Mouse (Mus musculus) midbrain, postnatal 0 days (tissue): ENCODE results near the gene Zbtb5. TPM values are rescaled to one million over a fixed set of nuclear protein-coding genes. Genes with fewer than 3 reads are reported as not detected.

Experiments
- ATAC-seq: fragments of 200-750 bp; cut with Nextera tagmentation; 2 replicates; pipeline ENCODE4 v1.8.0; 2017; ENCODE audit warnings: moderate number of reproducible peaks, mild to moderate bottlenecking, moderate TSS enrichment, moderate library complexity; ENCODE audit not compliant: low FRiP score
- DNase-seq: peaks from one replicate; pipeline ENCODE4 v3.0.0-alpha.2; 2015; ENCODE audit warnings: low spot score
- H3K27ac ChIP-seq: fragments of 300-500 bp; sonication (generic); 2 replicates; pipeline ENCODE4 v1.5.1; 2014; ENCODE audit warnings: low read depth, mild to moderate bottlenecking, low read length, mixed read lengths
- H3K27me3 ChIP-seq: fragments of 300-500 bp; sonication (generic); 2 replicates; pipeline ENCODE4 v1.6.1; 2014; ENCODE audit warnings: low read length, control low read depth, mixed read lengths; ENCODE audit not compliant: insufficient read depth
- H3K36me3 ChIP-seq: fragments of 300-500 bp; sonication (generic); 2 replicates; pipeline ENCODE4 v1.6.1; 2014; ENCODE audit warnings: low read length, control low read depth, mixed read lengths; ENCODE audit not compliant: insufficient read depth
- H3K4me1 ChIP-seq: fragments of 300-500 bp; sonication (generic); 2 replicates; pipeline ENCODE4 v1.6.1; 2014; ENCODE audit warnings: mild to moderate bottlenecking, control low read depth, antibody characterized with exemption, low read length, mixed read lengths; ENCODE audit not compliant: insufficient read depth
- H3K4me2 ChIP-seq: fragments of 300-500 bp; sonication (generic); 2 replicates; pipeline ENCODE4 v1.6.1; 2014; ENCODE audit warnings: low read depth, mild to moderate bottlenecking, low read length, mixed read lengths; ENCODE audit not compliant: poor library complexity, severe bottlenecking
- H3K4me3 ChIP-seq: fragments of 300-500 bp; sonication (generic); 2 replicates; pipeline ENCODE4 v1.5.1; 2014; ENCODE audit warnings: low read depth, mild to moderate bottlenecking, low read length, moderate library complexity
- H3K9ac ChIP-seq: fragments of 300-500 bp; sonication (generic); replicated peaks from 2 replicates; pipeline ENCODE4 v1.6.1; 2014; ENCODE audit warnings: mild to moderate bottlenecking, low read length, moderate library complexity, mixed read lengths; ENCODE audit not compliant: poor library complexity, severe bottlenecking
- H3K9me3 ChIP-seq: fragments of 300-500 bp; sonication (generic); 2 replicates; pipeline ENCODE4 v1.6.1; 2016; ENCODE audit warnings: low read length, control low read depth
- CTCF ChIP-seq: IDR thresholded peaks from 2 replicates; pipeline ENCODE4 v1.5.1; 2016; ENCODE audit warnings: antibody characterized with exemption, mild to moderate bottlenecking
- WGBS: fragments of 180-500 bp; shearing (Covaris S2); extraction: QIAGEN DNeasy Blood & Tissue Kit; methylation state at CpG from one replicate; pipeline ENCODE4 v1.1.7; 2014; 5-methylcytosine and 5-hydroxymethylcytosine counted together
- polyA plus RNA-seq: library from polyadenylated mRNA; unstranded; fragments of >200 nt; fragmentation: Nextera tagmentation; extraction: Ambion mirVana; gene quantifications from 2 replicates; pipeline ENCODE4 v1.2.1, GENCODE M21; 2015
- total RNA-seq: library from RNA; depleted of rRNA; stranded (reverse); fragments of >200 nt; gene quantifications from 2 replicates; pipeline ENCODE4 v1.2.3, GENCODE M21; 2014

The Zbtb5 gene
- total and polyA plus RNA-seq, 2 experiments from 2014 or later = 35.9 to 57.3 TPM

- H3K9ac ChIP-seq = no peak overlapping the region
- no peaks in the 10 kb centered on the region for H3K9me3 ChIP-seq
- TF ChIP-seq CTCF = no peak
- peaks cover 60% of the 10 kb centered on the region for H3K36me3 ChIP-seq
- H3K4me2 ChIP-seq = no peak overlapping the region
- no peak overlapping the region for H3K4me3 ChIP-seq
- H3K27me3 ChIP-seq = no peaks in the 10 kb centered on the region
- DNase-seq = no peak
- H3K4me1 ChIP-seq = no peaks in the 10 kb centered on the region
- 82% methylated on average over 16 of the region's 16 CpGs for WGBS
- no peak overlapping the region for H3K27ac ChIP-seq
- no peak for ATAC-seq
These were observed 22.7 kb upstream of the Zbtb5 start for GRCm38 (mm10) chr4:45034693-45035628.

- H3K4me3 ChIP-seq = no peak overlapping the region
- ATAC-seq = no peak
- H3K36me3 ChIP-seq = peaks cover 71% of the 10 kb centered on the region
- H3K27ac ChIP-seq = no peak overlapping the region
- no peak for DNase-seq
- 94% methylated on average over 9 of the region's 9 CpGs for whole genome bisulfite sequencing
- no peak for TF ChIP-seq CTCF
- H3K27me3 ChIP-seq = no peaks in the 10 kb centered on the region
- no peak overlapping the region for H3K4me2 ChIP-seq
- H3K9ac ChIP-seq = no peak overlapping the region
- H3K9me3 ChIP-seq = no peaks in the 10 kb centered on the region
- no peaks in the 10 kb centered on the region for H3K4me1 ChIP-seq
These were observed 20.4 kb upstream of the Zbtb5 start for GRCm38 (mm10) chr4:45032586-45032985.

DNA sequence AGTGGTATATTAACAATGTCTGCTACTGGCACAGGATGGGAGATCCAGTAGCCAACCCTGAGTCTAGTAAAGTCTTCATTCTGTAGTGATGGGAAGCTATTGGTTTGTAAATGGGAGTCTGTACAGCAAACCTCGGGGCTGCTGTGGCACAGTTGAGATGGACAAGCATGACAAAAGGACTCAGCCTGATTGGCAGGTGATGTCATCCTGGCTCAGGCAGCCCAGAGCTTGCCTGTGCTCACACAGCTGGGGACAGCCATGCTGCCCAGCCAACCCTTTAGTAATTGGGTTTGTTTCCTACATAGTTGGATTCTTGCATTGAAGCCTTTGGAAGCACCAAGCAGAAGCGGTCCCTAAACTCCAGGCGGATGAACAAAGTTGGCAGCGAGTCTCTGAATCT, 14.2 kb upstream of the Zbtb5 start:
- Histone ChIP-seq H3K4me1 (no peaks in the 10 kb centered on the region), H3K4me3 (no peak overlapping the region), H3K36me3 (peaks cover 47% of the 10 kb centered on the region), H3K9ac (no peak overlapping the region), H3K9me3 (no peaks in the 10 kb centered on the region), H3K27me3 (no peaks in the 10 kb centered on the region), H3K27ac (no peak overlapping the region), H3K4me2 (no peak overlapping the region)
- no peak for DNase-seq
- no peak for ATAC-seq
- TF ChIP-seq CTCF = no peak
- 81% methylated on average over 4 of the region's 4 CpGs for WGBS

GRCm38 (mm10) chr4:45019009-45019408, 6.8 kb upstream of the Zbtb5 start:
- peaks cover 9% of the 10 kb centered on the region; the same call in 1 of the 2 replicates for H3K36me3 ChIP-seq
- peaks cover 10% of the 10 kb centered on the region; the same call in 1 of the 2 replicates for H3K4me1 ChIP-seq
- no peaks in the 10 kb centered on the region for H3K27me3 ChIP-seq
- ATAC-seq (peak; percentile 48; the same call in 1 of the 2 replicates), DNase-seq (no peak)
- H3K27ac ChIP-seq = 0 out of 2 replicates have a peak overlapping the region, but pooled peaks have one; percentile 18
- H3K9ac ChIP-seq = peak overlapping the region; percentile 67
- H3K4me2 ChIP-seq = peak overlapping the region; percentile 96
- peak overlapping the region; percentile 74 for H3K4me3 ChIP-seq
- no peaks in the 10 kb centered on the region for H3K9me3 ChIP-seq
- TF ChIP-seq CTCF = no peak
- WGBS = under 1% methylated on average over 14 of the region's 14 CpGs

DNA sequence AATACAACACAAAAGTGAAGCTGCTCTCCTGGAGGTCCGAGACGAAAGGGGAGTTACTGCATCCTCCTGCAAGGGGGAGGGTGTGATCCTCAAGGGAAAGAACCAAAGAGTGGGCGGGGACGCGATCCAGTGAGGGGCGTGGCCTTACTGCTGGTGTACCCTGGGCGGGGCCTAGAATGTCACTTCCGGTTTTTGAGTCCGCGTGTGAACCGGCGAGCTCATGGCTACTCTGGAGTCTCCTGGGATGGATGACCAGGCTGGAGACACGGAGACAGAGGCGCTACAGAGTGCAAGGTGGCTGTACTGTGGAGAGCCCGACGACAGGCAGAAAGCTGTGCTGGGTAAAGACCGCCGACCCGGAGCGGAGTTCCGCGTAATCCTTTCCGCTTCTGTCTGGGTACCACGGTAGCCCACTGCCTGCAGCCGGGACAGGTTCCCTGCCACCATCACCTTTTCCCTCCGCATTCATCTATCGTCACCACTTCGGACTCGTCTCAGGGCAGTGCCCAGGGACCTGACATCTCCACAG, 6.3 kb upstream of the Zbtb5 start, which contains the start of gene Polr1e:
Polr1e (plus strand) TSS at position 132 of the 529 bp plus-strand sequence.
- H3K9ac ChIP-seq = peak within 1 kb of the TSS; percentile 67
- H3K9me3 ChIP-seq = no peaks in the 10 kb centered on the region
- DNase-seq (peak; percentile 90), ATAC-seq (peak; percentile 80)
- peak within 1 kb of the TSS; percentile 96 for H3K4me2 ChIP-seq
- WGBS = 0% methylated on average over 29 of the region's 29 CpGs
- peaks cover 10% of the 10 kb centered on the region; the same call in 1 of the 2 replicates for H3K4me1 ChIP-seq
- peak within 1 kb of the TSS; percentile 18; the same call in 1 of the 2 replicates for H3K27ac ChIP-seq
- H3K36me3 ChIP-seq = peaks cover 6% of the 10 kb centered on the region; the same call in 1 of the 2 replicates
- no peaks in the 10 kb centered on the region for H3K27me3 ChIP-seq
- H3K4me3 ChIP-seq = peak within 1 kb of the TSS; percentile 74
- TF ChIP-seq CTCF = no peak

DNA sequence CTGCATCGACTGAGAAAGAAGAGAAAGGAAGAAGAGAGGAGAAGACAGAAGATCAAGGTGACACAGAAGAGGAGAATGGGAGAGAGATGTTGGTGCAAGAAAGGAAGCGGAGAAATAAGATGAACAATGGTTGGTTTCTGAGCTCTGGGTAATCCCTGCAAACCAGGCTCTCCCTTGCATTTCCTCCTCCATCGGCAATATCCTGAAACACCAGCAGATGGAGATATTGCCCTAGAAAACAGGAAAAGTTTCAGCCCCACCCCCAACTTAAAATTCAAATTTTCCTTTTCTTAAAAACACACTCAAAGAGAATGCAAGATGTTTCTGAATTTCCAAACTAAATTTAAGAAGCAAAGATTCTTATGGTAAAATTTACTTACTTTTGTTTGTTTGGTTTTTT, 3.4 kb upstream of the Zbtb5 start:
- 11% methylated on average over 3 of the region's 3 CpGs for WGBS
- TF ChIP-seq CTCF = peak; percentile 86
- H3K27ac ChIP-seq = no peak overlapping the region
- ATAC-seq (no peak), DNase-seq (peak; percentile 59)
- H3K4me3 ChIP-seq = no peak overlapping the region
- H3K9ac ChIP-seq = peak overlapping the region; percentile 37
- peaks cover 10% of the 10 kb centered on the region; the same call in 1 of the 2 replicates for H3K4me1 ChIP-seq
- H3K9me3 ChIP-seq = no peaks in the 10 kb centered on the region
- H3K4me2 ChIP-seq = no peak overlapping the region
- no peaks in the 10 kb centered on the region for H3K36me3 ChIP-seq
- H3K27me3 ChIP-seq = no peaks in the 10 kb centered on the region
